Mouse (Mus musculus) thymus, adult 2 months (tissue): ENCODE results near the gene Ddx42.

Experiments
- CTCF ChIP-seq: fragments of 200-500 bp; IDR thresholded peaks from 2 replicates; pipeline ENCODE4 v1.5.1; 2012; ENCODE audit warnings: mild to moderate bottlenecking, control low read depth, low read length, moderate library complexity, borderline replicate concordance; ENCODE audit not compliant: control insufficient read depth, poor library complexity, insufficient read depth; ENCODE audit errors: extremely low read depth
- POLR2A ChIP-seq: fragments of 200-500 bp; IDR thresholded peaks from 2 replicates; pipeline ENCODE4 v1.6.1; 2012; ENCODE audit warnings: mild to moderate bottlenecking, low read length, control low read depth, moderate library complexity; ENCODE audit not compliant: control insufficient read depth, poor library complexity, insufficient read depth; ENCODE audit errors: extremely low read depth

- no peak for TF ChIP-seq CTCF
- TF ChIP-seq POLR2A, result no peak
Measured at GRCm38 (mm10) chr11:106282452-106282851, 65.7 kb downstream of the Ddx42 start.
